Mouse (Mus musculus) lung, adult 2 months (tissue): ENCODE measurements around the gene Tent4b.

Source experiments
- CTCF ChIP-seq: fragments of 200-500 bp; IDR thresholded peaks from 2 replicates; pipeline ENCODE4 v1.5.1; 2011; ENCODE audit warnings: mild to moderate bottlenecking, low read length, control low read depth; ENCODE audit not compliant: insufficient read depth
- POLR2A ChIP-seq: fragments of 200-500 bp; IDR thresholded peaks from 2 replicates; pipeline ENCODE4 v1.6.1; 2011; ENCODE audit warnings: low read depth, mild to moderate bottlenecking, control low read depth, low read length, borderline replicate concordance; ENCODE audit errors: extremely low read depth

- TF ChIP-seq CTCF (no peak), POLR2A (no peak)
Measured at GRCm38 (mm10) chr8:88237606-88238005, 38.6 kb downstream of the Tent4b start.
